Mouse (Mus musculus) lung, postnatal 0 days (tissue): ENCODE results near the gene Amotl2.

Experiments
- CTCF ChIP-seq: IDR thresholded peaks from 2 replicates; pipeline ENCODE4 v1.5.1; 2016; ENCODE audit warnings: antibody characterized with exemption, mild to moderate bottlenecking
- EP300 ChIP-seq: IDR thresholded peaks from 2 replicates; pipeline ENCODE4 v1.6.1; 2016; ENCODE audit warnings: antibody characterized with exemption, mild to moderate bottlenecking, control low read depth

DNA sequence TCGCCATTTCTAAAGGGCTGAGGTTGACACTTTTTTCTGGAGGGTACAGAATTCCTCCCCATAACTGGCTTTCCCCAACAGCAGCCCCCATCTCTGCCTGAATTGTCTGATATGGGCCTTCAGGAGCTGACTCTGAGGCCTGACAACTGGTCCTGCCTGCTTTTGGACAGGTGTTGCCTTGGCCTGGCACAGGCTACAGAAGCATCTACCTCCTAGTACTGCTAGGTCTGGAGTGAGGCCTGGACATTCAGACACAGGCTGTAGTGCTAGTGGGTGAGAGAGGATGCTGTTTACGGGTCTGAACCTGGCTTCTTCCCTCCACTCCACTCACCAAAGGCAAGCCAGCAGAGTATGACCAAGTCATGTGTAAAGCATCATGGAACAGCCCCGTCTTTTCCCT is 10.3 kb downstream of the Amotl2 start:
- TF ChIP-seq CTCF (no peak), EP300 (no peak)
